Mouse (Mus musculus): ENCODE measurements at regions not wholly inside any gene's neighbourhood (a gene's known extent, or its start where the extent isn't known, plus 50 kb on each side); places are given as distances from the start of the nearest gene placed in this dataset.

DNA sequence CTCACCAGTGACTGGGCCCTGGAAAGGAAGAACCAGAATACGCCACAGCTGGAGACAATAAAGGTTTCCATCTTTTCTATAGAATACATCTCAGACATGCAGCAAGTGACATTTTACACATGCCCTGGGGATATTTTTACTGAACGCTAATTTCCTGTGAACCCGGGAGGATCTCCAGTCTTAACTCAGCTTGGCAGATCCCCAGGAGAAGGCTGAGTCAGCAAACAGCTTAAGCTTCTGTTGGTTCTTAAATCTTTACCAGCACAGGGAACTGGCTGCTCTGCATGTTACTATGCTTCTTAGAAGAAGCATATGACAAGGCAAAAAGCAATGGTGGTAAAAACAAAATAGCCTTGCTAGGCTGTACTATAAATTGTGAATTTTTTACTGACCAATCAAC lies 59.7 kb upstream of the Map2 start:
- Histone ChIP-seq H3K4me2 (replicated peaks; ENCODE audit: low read depth) (no peak overlapping the region), H3K4me3 (ENCODE audit: low read depth, low read length) (no peak overlapping the region), H3K9me3 (ENCODE audit: control insufficient read depth, low read length) (no peaks in the 10 kb centered on the region), H3K9ac (ENCODE audit: low read length) (no peak overlapping the region), H3K36me3 (ENCODE audit: control insufficient read depth, insufficient read depth, low read length) (no peaks in the 10 kb centered on the region), H3K27me3 (ENCODE audit: control insufficient read depth, insufficient read depth, low read length) (no peaks in the 10 kb centered on the region), H3K4me1 (replicated peaks; ENCODE audit: control insufficient read depth, insufficient read depth) (no peaks in the 10 kb centered on the region), H3K27ac (replicated peaks) (no peak overlapping the region)
- TF ChIP-seq CTCF (IDR thresholded peaks at IDR 0.05; ENCODE audit: low read depth) = no peak
- no peak for TF ChIP-seq EP300 (optimal IDR thresholded peaks at IDR 0.05)
- DNase-seq (ENCODE audit: low spot score) = no peak
- 26% methylated on average over 3 of the region's 3 CpGs for WGBS
- no peak for ATAC-seq (ENCODE audit: low FRiP score, low TSS enrichment)
